Mouse (Mus musculus) midbrain, embryonic 16.5 days (tissue): ENCODE results near the gene Tbc1d30. TPM values are rescaled to one million over a fixed set of nuclear protein-coding genes. Genes with fewer than 3 reads are reported as not detected.
A peak's percentile ranks its signal among the peaks of the same experiment; 100 is the strongest.

Experiments used
- ATAC-seq: fragments of 200-750 bp; cut with Nextera tagmentation; 2 replicates; pipeline ENCODE4 v1.8.0; 2017; ENCODE audit warnings: moderate TSS enrichment
- H3K27ac ChIP-seq: fragments of 300-500 bp; sonication (generic); 2 replicates; pipeline ENCODE4 v1.5.1; 2014; ENCODE audit warnings: mild to moderate bottlenecking, low read length, mixed read lengths
- H3K27me3 ChIP-seq: fragments of 300-500 bp; sonication (generic); 2 replicates; pipeline ENCODE4 v1.6.1; 2014; ENCODE audit warnings: low read depth, low read length, mixed read lengths; ENCODE audit not compliant: control insufficient read depth, insufficient read depth
- H3K36me3 ChIP-seq: fragments of 300-500 bp; sonication (generic); 2 replicates; pipeline ENCODE4 v1.6.1; 2014; ENCODE audit warnings: mild to moderate bottlenecking, low read length, moderate library complexity, mixed read lengths; ENCODE audit not compliant: control insufficient read depth, insufficient read depth
- H3K4me1 ChIP-seq: fragments of 300-500 bp; sonication (generic); 2 replicates; pipeline ENCODE4 v1.6.1; 2014; ENCODE audit warnings: mild to moderate bottlenecking, low read length, mixed read lengths; ENCODE audit not compliant: control insufficient read depth, insufficient read depth
- H3K4me2 ChIP-seq: fragments of 300-500 bp; sonication (generic); 2 replicates; pipeline ENCODE4 v1.6.1; 2014; ENCODE audit warnings: mild to moderate bottlenecking, low read length, mixed read lengths
- H3K4me3 ChIP-seq: fragments of 300-500 bp; sonication (generic); 2 replicates; pipeline ENCODE4 v1.5.1; 2014; ENCODE audit warnings: low read depth, mild to moderate bottlenecking, low read length, moderate library complexity, mixed read lengths
- H3K9ac ChIP-seq: fragments of 300-500 bp; sonication (generic); 2 replicates; pipeline ENCODE4 v1.6.1; 2014; ENCODE audit warnings: low read depth, low read length, mixed read lengths
- H3K9me3 ChIP-seq: fragments of 300-500 bp; sonication (generic); replicated peaks from 2 replicates; pipeline ENCODE4 v1.6.1; 2014; ENCODE audit warnings: mild to moderate bottlenecking, low read length, mixed read lengths; ENCODE audit not compliant: control insufficient read depth, poor library complexity, severe bottlenecking
- WGBS: fragments of 180-500 bp; shearing (Covaris S2); extraction: QIAGEN DNeasy Blood & Tissue Kit; methylation state at CpG from one replicate; pipeline ENCODE4 v1.1.7; 2014; 5-methylcytosine and 5-hydroxymethylcytosine counted together
- polyA plus RNA-seq: library from polyadenylated mRNA; unstranded; fragments of >200 nt; fragmentation: Nextera tagmentation; extraction: Ambion mirVana; gene quantifications from 2 replicates; pipeline ENCODE4 v1.2.1, GENCODE M21; 2015

The Tbc1d30 gene
- polyA plus RNA-seq, 1 experiment from 2014 or later = 15.1 TPM

GRCm38 (mm10) chr10:121368783-121369465 lies 17.8 kb upstream of the Tbc1d30 start:
- peaks cover 16% of the 10 kb centered on the region for H3K4me1 ChIP-seq
- 82% methylated on average over 18 of the region's 18 CpGs for WGBS
- ATAC-seq = no peak
- H3K9me3 ChIP-seq = no peaks in the 10 kb centered on the region
- no peak overlapping the region for H3K4me2 ChIP-seq
- H3K9ac ChIP-seq = no peak overlapping the region
- H3K36me3 ChIP-seq = peaks cover 9% of the 10 kb centered on the region
- H3K27ac ChIP-seq = no peak overlapping the region
- H3K27me3 ChIP-seq = no peaks in the 10 kb centered on the region
- no peak overlapping the region for H3K4me3 ChIP-seq

GRCm38 (mm10) chr10:121367780-121368179 lies 16.7 kb upstream of the Tbc1d30 start:
- Histone ChIP-seq H3K9ac (no peak overlapping the region), H3K4me3 (no peak overlapping the region), H3K27ac (no peak overlapping the region), H3K27me3 (no peaks in the 10 kb centered on the region), H3K4me1 (peaks cover 16% of the 10 kb centered on the region), H3K9me3 (no peaks in the 10 kb centered on the region), H3K4me2 (no peak overlapping the region), H3K36me3 (0 out of 2 replicates have a peak, but pooled peaks cover 5% of the 10 kb centered on the region)
- 87% methylated on average over 9 of the region's 9 CpGs for WGBS
- no peak for ATAC-seq

DNA sequence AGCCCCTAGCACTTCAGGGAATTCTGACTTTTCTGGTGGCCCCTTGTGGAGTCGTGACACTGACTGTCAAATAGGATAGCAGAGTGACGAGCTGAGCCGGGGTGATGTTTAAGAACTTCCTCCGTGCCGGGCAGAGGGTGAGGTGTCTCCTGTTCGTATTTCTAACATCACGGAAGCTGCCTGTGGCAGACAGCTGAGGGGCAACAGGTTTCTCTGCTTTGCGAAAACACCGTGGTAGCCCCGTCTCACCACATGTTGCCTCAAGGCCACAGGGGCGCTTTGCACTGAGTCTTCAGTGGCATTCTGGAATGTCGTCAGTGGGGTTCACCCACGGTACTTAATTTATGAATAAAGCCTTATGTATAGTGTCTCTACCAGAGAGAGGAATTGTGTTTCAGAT lies 16.2 kb upstream of the Tbc1d30 start:
- no peak overlapping the region for H3K4me2 ChIP-seq
- 84% methylated on average over 13 of the region's 13 CpGs for WGBS

DNA sequence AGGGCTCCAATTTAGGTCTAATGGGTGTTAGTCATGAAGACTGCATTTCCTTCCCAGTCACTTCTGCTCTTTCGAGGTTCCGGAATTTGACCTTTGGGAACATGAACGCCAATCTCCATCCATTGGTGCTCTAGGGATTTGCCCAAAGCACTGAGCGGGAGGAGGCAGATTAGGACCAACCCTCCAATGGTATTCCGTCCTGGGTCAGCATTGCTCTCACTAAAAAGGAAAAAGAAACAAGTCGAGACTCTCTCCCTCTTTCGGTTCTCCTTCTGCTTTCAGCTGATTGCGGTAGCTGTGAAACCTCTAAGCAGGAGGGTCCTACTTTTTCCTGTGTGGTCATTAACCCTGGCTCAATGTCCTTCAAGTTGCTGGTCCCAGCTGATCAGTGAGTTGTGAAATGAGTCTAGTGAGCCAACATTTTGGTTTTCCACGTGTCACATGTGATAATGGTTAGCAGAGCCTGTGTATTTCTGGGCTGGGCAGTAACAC lies 14.7 kb upstream of the Tbc1d30 start:
- Histone ChIP-seq H3K9me3 (no peaks in the 10 kb centered on the region), H3K4me2 (peak overlapping the region; percentile 73), H3K4me1 (peaks cover 16% of the 10 kb centered on the region), H3K9ac (peak overlapping the region; percentile 83), H3K4me3 (peak overlapping the region; percentile 81), H3K27me3 (no peaks in the 10 kb centered on the region), H3K36me3 (0 out of 2 replicates have a peak, but pooled peaks cover 2% of the 10 kb centered on the region), H3K27ac (no peak overlapping the region)
- ATAC-seq = no peak
- WGBS = 10% methylated on average over 9 of the region's 9 CpGs

More for the DNA sequence above, 16.2 kb upstream of the Tbc1d30 start:
- no peak overlapping the region for H3K27ac ChIP-seq
- no peak for ATAC-seq
- H3K9me3 ChIP-seq = no peaks in the 10 kb centered on the region
- 0 out of 2 replicates have a peak, but pooled peaks cover 5% of the 10 kb centered on the region for H3K36me3 ChIP-seq
- no peak overlapping the region for H3K9ac ChIP-seq
- H3K27me3 ChIP-seq = no peaks in the 10 kb centered on the region
- no peak overlapping the region for H3K4me3 ChIP-seq
- H3K4me1 ChIP-seq = peaks cover 16% of the 10 kb centered on the region

DNA sequence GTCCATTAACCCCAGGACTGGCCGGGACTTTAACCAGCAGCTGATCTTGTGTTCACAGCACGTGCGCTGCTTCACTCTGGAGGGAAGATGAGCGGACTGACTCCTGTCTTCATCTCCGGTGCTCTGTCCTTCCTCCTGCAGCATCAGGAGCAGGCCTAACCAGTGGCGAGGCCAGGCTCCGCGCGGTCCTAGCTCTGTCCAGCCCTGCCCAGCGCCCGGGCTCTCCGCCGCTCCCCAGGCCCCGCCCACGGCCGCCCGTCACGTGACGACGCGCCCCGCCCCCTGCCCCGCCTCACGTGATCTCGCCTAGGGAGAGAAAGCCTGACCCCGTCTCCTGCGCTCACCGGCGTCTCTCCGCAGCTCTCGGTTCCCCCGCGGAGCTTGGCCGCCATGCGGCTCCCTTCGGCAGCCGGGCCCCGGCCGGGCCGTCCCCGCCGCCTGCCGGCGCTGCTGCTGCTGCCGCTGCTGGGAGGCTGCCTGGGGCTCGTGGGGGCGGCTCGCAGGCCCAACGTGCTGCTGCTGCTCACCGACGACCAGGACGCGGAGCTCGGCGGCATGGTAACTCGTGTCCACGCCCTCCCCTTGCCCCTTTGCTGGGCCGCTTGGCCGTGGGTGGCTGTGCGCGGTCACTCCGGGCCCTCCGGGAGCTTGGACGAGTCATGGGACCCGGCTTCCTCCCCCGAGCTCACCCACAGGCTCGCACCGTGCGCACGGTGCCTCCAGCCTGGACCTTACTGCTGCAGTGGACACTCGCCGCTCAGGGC lies 13.9 kb upstream of the Tbc1d30 start, which contains the start of gene Gns:
Gns (plus strand) TSS at position 290 of the 764 bp plus-strand sequence.
- Histone ChIP-seq H3K9ac (peak within 1 kb of the TSS; percentile 83), H3K27ac (peak within 1 kb of the TSS; percentile 72), H3K27me3 (no peaks in the 10 kb centered on the region), H3K4me2 (peak within 1 kb of the TSS; percentile 73), H3K9me3 (no peaks in the 10 kb centered on the region), H3K36me3 (no peaks in the 10 kb centered on the region), H3K4me1 (peaks cover 16% of the 10 kb centered on the region), H3K4me3 (peak within 1 kb of the TSS; percentile 81)
- peak; percentile 98 for ATAC-seq
- WGBS = under 1% methylated on average over 62 of the region's 72 CpGs

DNA sequence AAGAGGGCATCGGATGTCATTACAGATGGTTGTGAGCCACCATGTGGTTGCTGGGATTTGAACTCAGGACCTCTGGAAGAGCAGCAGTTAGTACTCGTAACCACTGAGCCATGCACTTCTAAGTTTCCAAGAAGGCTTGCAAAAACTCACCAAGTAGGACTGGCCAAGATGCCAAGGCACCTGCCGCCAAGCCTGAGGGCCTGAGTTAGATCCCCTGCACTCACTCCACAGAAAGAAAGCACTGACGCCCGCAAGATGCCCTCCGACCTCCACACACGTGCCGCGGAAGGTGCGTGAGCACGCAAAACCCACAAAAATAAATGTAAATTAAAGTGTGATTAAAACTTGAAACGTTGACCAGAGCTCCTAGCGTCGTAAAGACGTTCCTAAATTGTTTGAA lies 13.2 kb upstream of the Tbc1d30 start:
- no peaks in the 10 kb centered on the region for H3K36me3 ChIP-seq
- H3K4me1 ChIP-seq = peaks cover 16% of the 10 kb centered on the region
- peak; percentile 15; the same call in 1 of the 2 replicates for ATAC-seq
- H3K4me3 ChIP-seq = peak overlapping the region; percentile 81
- peak overlapping the region; percentile 83; the same call in 1 of the 2 replicates for H3K9ac ChIP-seq
- H3K27ac ChIP-seq = no peak overlapping the region
- 33% methylated on average over 15 of the region's 15 CpGs for WGBS
- H3K9me3 ChIP-seq = no peaks in the 10 kb centered on the region
- H3K27me3 ChIP-seq = no peaks in the 10 kb centered on the region
- peak overlapping the region; percentile 73 for H3K4me2 ChIP-seq

- H3K4me2 ChIP-seq = no peak overlapping the region
- no peaks in the 10 kb centered on the region for H3K36me3 ChIP-seq
- H3K4me3 ChIP-seq = no peak overlapping the region
- H3K9ac ChIP-seq = no peak overlapping the region
- peaks cover 16% of the 10 kb centered on the region for H3K4me1 ChIP-seq
- no peak for ATAC-seq
- H3K27ac ChIP-seq = no peak overlapping the region
- H3K27me3 ChIP-seq = no peaks in the 10 kb centered on the region
- H3K9me3 ChIP-seq = no peaks in the 10 kb centered on the region
- 81% methylated on average over 8 of the region's 8 CpGs for WGBS
Observed at GRCm38 (mm10) chr10:121363201-121363600, 12.1 kb upstream of the Tbc1d30 start.

DNA sequence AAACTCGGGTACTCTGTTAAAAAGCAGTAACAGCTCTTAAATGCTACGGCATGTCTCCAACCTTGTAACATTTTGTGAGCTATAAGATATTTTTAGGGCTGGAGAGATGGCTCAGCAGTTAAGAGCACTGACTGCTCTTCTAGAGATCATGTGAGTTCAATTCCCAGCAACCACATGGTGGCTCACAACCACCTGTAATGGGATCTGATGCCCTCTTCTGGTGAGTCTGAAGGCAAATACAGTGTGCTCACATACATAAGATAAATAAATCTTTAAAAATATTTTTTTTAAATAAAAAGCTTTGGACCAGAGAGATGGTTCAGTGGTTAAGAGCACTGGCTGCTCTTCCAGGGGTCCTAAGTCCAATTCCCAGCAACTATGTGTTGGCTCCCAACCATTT lies 9.3 kb upstream of the Tbc1d30 start:
- H3K4me2 ChIP-seq = no peak overlapping the region

More for the DNA sequence above, 9.3 kb upstream of the Tbc1d30 start:
- H3K4me3 ChIP-seq = no peak overlapping the region
- WGBS = 90% methylated on average over 2 of the region's 2 CpGs
- no peaks in the 10 kb centered on the region for H3K9me3 ChIP-seq
- peaks cover 3% of the 10 kb centered on the region for H3K4me1 ChIP-seq
- H3K27me3 ChIP-seq = no peaks in the 10 kb centered on the region
- no peaks in the 10 kb centered on the region for H3K36me3 ChIP-seq
- no peak overlapping the region for H3K9ac ChIP-seq
- H3K27ac ChIP-seq = no peak overlapping the region
- ATAC-seq = no peak
